Mouse (Mus musculus) heart, embryonic 14.5 days (tissue): ENCODE measurements around the gene Rab5c. TPM values are rescaled to one million over a fixed set of nuclear protein-coding genes. Genes with fewer than 3 reads are reported as not detected.

ENCODE experiments used
- ATAC-seq: fragments of 200-750 bp; cut with Nextera tagmentation; 2 replicates; pipeline ENCODE4 v1.8.0; 2017; ENCODE audit warnings: low read depth, moderate TSS enrichment; ENCODE audit not compliant: insufficient number of reproducible peaks, insufficient read depth, low FRiP score
- H3K27ac ChIP-seq, 2 experiments: fragments of 200-500 bp in 1 of 2; fragments of 300-500 bp in 1 of 2; sonication (generic) in 1 of 2; replicated peaks in 1 of 2; 2 replicates each; pipeline ENCODE4 v1.5.1; 2012 to 2014; ENCODE audit warnings: low read depth in 2 of 2, low read length in 2 of 2, control low read depth in 1 of 2, mild to moderate bottlenecking in 1 of 2, mixed read lengths in 1 of 2; ENCODE audit not compliant: control insufficient read depth in 1 of 2, insufficient read depth in 1 of 2
- H3K27me3 ChIP-seq: fragments of 300-500 bp; sonication (generic); 2 replicates; pipeline ENCODE4 v1.6.1; 2014; ENCODE audit warnings: mild to moderate bottlenecking, low read length, control low read depth; ENCODE audit not compliant: control insufficient read depth, insufficient read depth
- H3K36me3 ChIP-seq: fragments of 300-500 bp; sonication (generic); 2 replicates; pipeline ENCODE4 v1.6.1; 2014; ENCODE audit warnings: mild to moderate bottlenecking, control low read depth, low read length, mixed read lengths; ENCODE audit not compliant: control insufficient read depth, insufficient read depth
- H3K4me1 ChIP-seq, 2 experiments: fragments of 200-500 bp in 1 of 2; fragments of 300-500 bp in 1 of 2; sonication (generic) in 1 of 2; 2 replicates each; pipeline ENCODE4 v1.6.1; 2012 to 2014; ENCODE audit warnings: low read length in 2 of 2, control low read depth in 1 of 2, mixed read lengths in 1 of 2; ENCODE audit not compliant: control insufficient read depth in 2 of 2, insufficient read depth in 2 of 2
- H3K4me2 ChIP-seq: fragments of 300-500 bp; sonication (generic); 2 replicates; pipeline ENCODE4 v1.6.1; 2014; ENCODE audit warnings: mild to moderate bottlenecking, low read length
- H3K4me3 ChIP-seq, 2 experiments: fragments of 200-500 bp in 1 of 2; fragments of 300-500 bp in 1 of 2; sonication (generic) in 1 of 2; 2 replicates each; pipeline ENCODE4 v1.5.1; 2012 to 2014; ENCODE audit warnings: low read length in 2 of 2, mild to moderate bottlenecking in 2 of 2, control low read depth in 1 of 2, low read depth in 1 of 2, moderate library complexity in 1 of 2; ENCODE audit not compliant: control insufficient read depth in 1 of 2, insufficient read depth in 1 of 2
- H3K9ac ChIP-seq: fragments of 300-500 bp; sonication (generic); 2 replicates; pipeline ENCODE4 v1.6.1; 2014; ENCODE audit warnings: mild to moderate bottlenecking, low read length
- H3K9me3 ChIP-seq: fragments of 300-500 bp; sonication (generic); 2 replicates; pipeline ENCODE4 v1.6.1; 2016; ENCODE audit warnings: low read length, control low read depth; ENCODE audit not compliant: control insufficient read depth
- WGBS: fragments of 180-500 bp; shearing (Covaris S2); extraction: QIAGEN DNeasy Blood & Tissue Kit; methylation state at CpG from one replicate; pipeline ENCODE4 v1.1.7; 2014; 5-methylcytosine and 5-hydroxymethylcytosine counted together
- polyA plus RNA-seq: library from polyadenylated mRNA; unstranded; fragments of >200 nt; fragmentation: Nextera tagmentation; extraction: Ambion mirVana; gene quantifications from 2 replicates; pipeline ENCODE4 v1.2.1, GENCODE M21; 2014

Gene Rab5c
- polyA plus RNA-seq, 1 experiment from 2014 or later: 30.7 TPM

DNA sequence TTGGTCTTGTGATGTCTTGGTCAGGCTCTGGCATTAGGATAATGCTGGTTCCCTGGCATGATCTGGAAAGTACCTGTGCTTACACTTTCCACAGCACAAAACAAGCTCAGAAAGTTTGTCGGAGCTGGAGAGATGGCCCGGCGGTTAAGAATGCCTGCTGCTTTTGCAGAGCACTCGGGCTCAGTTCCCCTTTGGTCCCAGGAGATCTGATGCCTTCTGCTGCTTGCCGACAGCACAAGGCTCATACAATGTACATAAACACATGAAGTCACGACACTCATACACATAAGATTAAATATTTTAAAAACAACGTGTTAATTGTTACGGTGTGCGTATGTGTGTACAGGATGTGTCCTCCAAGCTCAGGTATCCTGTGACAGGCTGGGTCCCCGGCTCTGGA is 37.9 kb upstream of the Rab5c start:
- Histone ChIP-seq H3K4me3 (no peak overlapping the region), H3K4me2 (no peak overlapping the region), H3K4me1 (peaks cover 0 to 3% of the 10 kb centered on the region in 2 experiments; a peak in 1 of 4 replicates), H3K9ac (no peak overlapping the region), H3K27ac (no peak overlapping the region), H3K27me3 (no peaks in the 10 kb centered on the region), H3K36me3 (peaks cover 21% of the 10 kb centered on the region), H3K9me3 (no peaks in the 10 kb centered on the region)
- 80% methylated on average over 10 of the region's 10 CpGs for WGBS
- ATAC-seq: no peak

DNA sequence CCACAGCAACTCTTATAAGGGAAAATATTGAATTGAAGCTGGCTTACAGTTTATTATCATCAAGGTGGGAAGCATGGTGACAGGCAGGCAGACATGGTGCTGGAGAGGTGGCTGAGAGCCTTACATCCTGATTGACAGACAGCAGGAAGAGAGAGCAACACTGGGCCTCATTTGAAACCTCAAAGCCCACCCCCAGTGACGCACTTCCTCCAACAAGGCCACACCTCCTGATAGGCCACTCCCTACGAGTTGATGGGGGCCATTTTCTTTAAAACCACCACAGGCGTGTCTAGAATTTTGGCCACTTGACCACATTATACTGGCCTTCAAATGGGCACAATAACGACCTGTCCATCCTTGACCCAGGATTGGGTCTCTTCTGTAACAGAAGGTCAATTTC is 36.2 kb upstream of the Rab5c start:
- Histone ChIP-seq H3K27ac (no peak overlapping the region), H3K36me3 (peaks cover 5% of the 10 kb centered on the region), H3K9me3 (no peaks in the 10 kb centered on the region), H3K4me2 (no peak overlapping the region), H3K4me3 (no peak overlapping the region), H3K4me1 (peaks cover 3 to 6% of the 10 kb centered on the region in 2 experiments; a peak in 3 of 4 replicates), H3K27me3 (no peaks in the 10 kb centered on the region), H3K9ac (no peak overlapping the region)
- 67% methylated on average over 4 of the region's 4 CpGs for WGBS
- no peak for ATAC-seq

DNA sequence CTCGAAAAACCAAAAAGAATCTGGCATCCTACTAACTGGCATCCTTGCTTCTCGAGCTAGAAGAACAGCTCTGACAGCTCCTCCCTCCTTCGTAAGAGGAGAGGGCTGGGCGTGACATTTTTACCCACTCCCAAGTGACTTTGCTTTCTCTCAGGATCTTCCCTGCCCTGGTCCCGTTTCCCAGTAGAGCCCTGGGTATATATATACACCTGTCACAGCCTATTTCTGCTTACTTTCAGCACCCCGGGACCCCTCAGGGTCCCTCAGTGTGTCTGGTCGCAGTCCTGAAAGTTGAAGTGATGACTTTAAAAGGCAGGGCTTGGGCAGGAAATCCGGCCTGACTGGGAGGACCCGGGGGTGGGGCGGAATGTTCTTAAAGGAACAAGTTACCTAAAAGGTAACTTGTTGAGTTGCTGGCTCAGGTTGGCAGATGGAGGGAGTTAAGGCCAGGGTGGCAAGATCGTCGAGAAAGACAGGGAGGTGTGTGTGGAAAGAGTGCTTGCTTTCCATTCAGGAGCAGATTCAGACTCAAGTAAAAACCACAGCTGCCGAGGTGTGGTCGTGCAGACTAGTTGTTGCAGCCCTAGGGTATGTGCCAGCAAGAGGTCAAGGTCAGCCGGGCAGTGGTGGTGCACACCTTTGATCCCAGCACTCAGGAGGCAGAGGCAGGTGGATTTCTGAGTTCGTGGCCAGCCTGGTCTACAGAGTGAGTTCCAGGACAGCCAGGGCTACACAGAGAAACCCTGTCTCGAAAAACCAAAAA is 32.8 kb upstream of the Rab5c start, which contains the start of gene Ghdc:
Ghdc (minus strand) TSS at position 312 of the 763 bp plus-strand sequence.
- no peak for ATAC-seq
- WGBS: 14% methylated on average over 17 of the region's 17 CpGs

DNA sequence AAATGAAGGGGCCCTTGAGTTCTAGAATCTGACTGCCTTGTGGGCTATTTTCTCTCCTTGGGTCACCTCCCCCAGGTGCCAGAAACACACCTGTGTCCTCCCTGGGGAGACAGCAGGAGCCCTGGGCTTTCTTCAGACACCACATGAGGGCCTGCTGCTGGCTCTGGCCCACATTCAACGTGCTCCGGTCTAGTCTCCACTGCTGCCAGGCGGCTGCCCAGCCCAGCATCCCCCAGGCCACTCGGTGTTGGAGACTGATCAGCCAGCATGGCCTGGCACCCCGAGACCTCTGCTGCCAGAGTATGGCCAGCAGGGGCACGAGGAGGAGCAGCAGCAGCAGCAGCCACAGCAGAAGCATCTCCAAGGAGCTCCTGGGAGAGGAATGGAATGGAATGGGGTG is 32.0 kb upstream of the Rab5c start:
- Histone ChIP-seq H3K9me3 (no peaks in the 10 kb centered on the region), H3K9ac (peak overlapping the region; percentile 72; the same call in 1 of the 2 replicates), H3K27me3 (no peaks in the 10 kb centered on the region), H3K4me3 (peak overlapping the region; percentile 53 to 58), H3K36me3 (no peaks in the 10 kb centered on the region), H3K4me1 (peaks cover 3 to 6% of the 10 kb centered on the region in 2 experiments; a peak in 3 of 4 replicates), H3K27ac (no peak overlapping the region), H3K4me2 (peak overlapping the region; percentile 69)
- ATAC-seq: no peak
- WGBS: 55% methylated on average over 6 of the region's 6 CpGs

More for the DNA sequence above, 32.8 kb upstream of the Rab5c start, which contains the start of gene Ghdc:
- Histone ChIP-seq H3K27ac (0 out of 4 replicates have a peak within 1 kb of the TSS, but pooled peaks have one; percentile 24 to 41), H3K27me3 (no peaks in the 10 kb centered on the region), H3K9ac (peak within 1 kb of the TSS; percentile 72), H3K4me3 (peak within 1 kb of the TSS; percentile 53 to 58), H3K4me2 (peak within 1 kb of the TSS; percentile 69), H3K36me3 (no peaks in the 10 kb centered on the region), H3K4me1 (peaks cover 3 to 6% of the 10 kb centered on the region in 2 experiments; a peak in 3 of 4 replicates), H3K9me3 (no peaks in the 10 kb centered on the region)

DNA sequence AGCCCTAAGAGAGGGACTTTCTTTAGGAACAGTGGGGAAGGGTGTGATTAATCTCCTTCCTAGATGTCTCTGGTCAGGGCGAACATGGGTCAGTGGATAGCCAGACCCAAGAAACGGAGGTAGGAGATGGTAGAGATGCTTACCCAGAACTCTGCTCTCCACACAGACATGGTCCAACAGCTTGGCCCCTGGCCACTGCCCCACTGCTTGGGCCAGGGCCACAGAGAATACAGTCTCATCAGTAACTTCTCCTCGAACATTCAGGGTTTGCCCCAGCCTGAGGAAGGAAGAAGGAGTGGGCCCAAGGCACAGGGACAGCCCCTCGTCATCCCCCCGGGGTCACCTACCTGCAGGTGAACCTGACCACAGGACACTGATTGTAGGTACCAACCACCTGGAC is 29.9 kb upstream of the Rab5c start:
- H3K4me1 ChIP-seq: peaks cover 3 to 6% of the 10 kb centered on the region in 2 experiments; a peak in 3 of 4 replicates
- WGBS: 93% methylated on average over 5 of the region's 5 CpGs

DNA sequence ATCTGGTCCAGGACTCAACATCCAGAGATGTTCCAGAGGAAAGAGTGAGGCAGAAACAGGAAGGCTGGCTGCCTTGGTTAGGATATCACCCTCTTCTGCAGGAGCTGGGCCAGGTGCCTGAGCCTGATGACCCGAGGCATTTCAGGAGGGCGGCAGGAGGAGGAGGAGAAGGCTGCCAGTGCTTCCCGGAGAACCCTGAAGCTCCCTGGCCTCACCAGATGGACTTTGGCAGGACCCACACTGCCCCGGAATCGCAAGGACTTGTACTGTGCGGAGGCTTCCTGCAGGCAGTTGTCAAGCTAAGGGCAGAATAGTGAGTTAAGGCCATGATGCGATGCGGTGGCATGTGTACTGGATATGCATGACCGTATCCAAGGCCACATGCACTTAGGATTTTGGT is 28.7 kb upstream of the Rab5c start:
- no peak for ATAC-seq
- Histone ChIP-seq H3K9ac (no peak overlapping the region), H3K9me3 (no peaks in the 10 kb centered on the region), H3K36me3 (no peaks in the 10 kb centered on the region), H3K4me2 (no peak overlapping the region), H3K4me3 (no peak overlapping the region), H3K4me1 (peaks cover 3 to 6% of the 10 kb centered on the region in 2 experiments; a peak in 3 of 4 replicates), H3K27ac (no peak overlapping the region), H3K27me3 (no peaks in the 10 kb centered on the region; the same call in 1 of the 2 replicates)
- 77% methylated on average over 9 of the region's 9 CpGs for WGBS

More for the DNA sequence above, 29.9 kb upstream of the Rab5c start:
- Histone ChIP-seq H3K9ac (no peak overlapping the region), H3K4me2 (no peak overlapping the region), H3K9me3 (no peaks in the 10 kb centered on the region), H3K36me3 (no peaks in the 10 kb centered on the region), H3K27ac (no peak overlapping the region), H3K27me3 (no peaks in the 10 kb centered on the region; the same call in 1 of the 2 replicates), H3K4me3 (no peak overlapping the region)
- no peak for ATAC-seq

DNA sequence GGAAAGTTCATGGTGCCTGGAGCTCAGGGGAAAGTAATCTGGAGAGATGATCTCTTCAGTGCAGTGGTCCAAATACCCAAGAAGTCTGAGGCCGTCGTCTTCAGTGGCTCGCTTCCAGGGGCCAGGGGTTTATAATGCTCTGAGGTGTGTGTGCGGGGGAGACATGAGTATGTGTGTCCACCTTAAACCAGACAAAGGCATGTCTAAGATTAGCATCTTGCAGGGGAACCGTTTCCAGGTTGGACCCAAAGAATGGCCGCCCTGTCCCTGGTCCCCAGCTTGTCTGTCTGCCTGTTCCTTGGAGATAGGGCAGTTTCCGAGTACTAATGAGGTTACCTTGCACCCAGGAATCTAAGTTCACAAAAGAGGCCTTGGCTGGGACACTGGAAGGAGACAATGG is 24.8 kb upstream of the Rab5c start, which contains the start of gene Hcrt:
Hcrt (minus strand) TSS at position 101 of the 400 bp plus-strand sequence.
- no peaks in the 10 kb centered on the region for H3K9me3 ChIP-seq
- H3K4me1 ChIP-seq: peaks cover 2 to 3% of the 10 kb centered on the region in 2 experiments; a peak in 2 of 4 replicates
- ATAC-seq: no peak
- no peaks in the 10 kb centered on the region for H3K36me3 ChIP-seq
- H3K4me3 ChIP-seq: peak within 1 kb of the TSS; percentile 48 to 57
- peak within 1 kb of the TSS; percentile 83 for H3K4me2 ChIP-seq
- peak within 1 kb of the TSS; percentile 54 for H3K9ac ChIP-seq
- peaks cover 33% of the 10 kb centered on the region for H3K27me3 ChIP-seq
- WGBS: 83% methylated on average over 7 of the region's 7 CpGs
- H3K27ac ChIP-seq: no peak within 1 kb of the TSS
